Mouse (Mus musculus) liver, postnatal 0 days (tissue): ENCODE measurements at regions not wholly inside any gene's neighbourhood (a gene's known extent, or its start where the extent isn't known, plus 50 kb on each side); places are given as distances from the start of the nearest gene placed in this dataset.

Experiments used
- CTCF ChIP-seq: sonication (generic); IDR thresholded peaks from 2 replicates; pipeline ENCODE4 v1.5.1; 2016; ENCODE audit warnings: antibody characterized with exemption, low read depth
- EP300 ChIP-seq: IDR thresholded peaks from 2 replicates; pipeline ENCODE4 v1.6.1; 2016; ENCODE audit warnings: antibody characterized with exemption, low read depth, mild to moderate bottlenecking

GRCm38 (mm10) chr14:62173835-62174530, 118.4 kb upstream of the Rnaseh2b start:
- TF ChIP-seq CTCF (no peak), EP300 (no peak)
